Mouse (Mus musculus) midbrain, embryonic 14.5 days (tissue): ENCODE results near the gene Ly6g6f. TPM values are rescaled to one million over a fixed set of nuclear protein-coding genes. Genes with fewer than 3 reads are reported as not detected.
A peak's percentile ranks its signal among the peaks of the same experiment; 100 is the strongest.

ENCODE experiments used
- ATAC-seq: fragments of 200-750 bp; cut with Nextera tagmentation; 2 replicates; pipeline ENCODE4 v1.8.0; 2017; ENCODE audit warnings: moderate number of reproducible peaks, moderate library complexity; ENCODE audit not compliant: low FRiP score, low TSS enrichment
- DNase-seq: peaks from one replicate; pipeline ENCODE4 v3.0.0-alpha.2; 2015
- H3K27ac ChIP-seq: fragments of 300-500 bp; sonication (generic); replicated peaks from 2 replicates; pipeline ENCODE4 v1.5.1; 2014; ENCODE audit warnings: mild to moderate bottlenecking, low read depth, low read length, moderate library complexity
- H3K27me3 ChIP-seq: fragments of 300-500 bp; sonication (generic); 2 replicates; pipeline ENCODE4 v1.6.1; 2014; ENCODE audit warnings: low read length, control low read depth, mixed read lengths; ENCODE audit not compliant: control insufficient read depth, insufficient read depth
- H3K36me3 ChIP-seq: fragments of 300-500 bp; sonication (generic); 2 replicates; pipeline ENCODE4 v1.6.1; 2014; ENCODE audit warnings: low read length, control low read depth; ENCODE audit not compliant: control insufficient read depth, insufficient read depth
- H3K4me1 ChIP-seq: fragments of 300-500 bp; sonication (generic); 2 replicates; pipeline ENCODE4 v1.6.1; 2014; ENCODE audit warnings: mild to moderate bottlenecking, antibody characterized with exemption, low read length, control low read depth; ENCODE audit not compliant: control insufficient read depth, insufficient read depth
- H3K4me2 ChIP-seq: fragments of 300-500 bp; sonication (generic); 2 replicates; pipeline ENCODE4 v1.6.1; 2014; ENCODE audit warnings: mild to moderate bottlenecking, low read length, moderate library complexity
- H3K4me3 ChIP-seq: fragments of 300-500 bp; sonication (generic); replicated peaks from 2 replicates; pipeline ENCODE4 v1.5.1; 2014; ENCODE audit warnings: low read depth, low read length
- H3K9ac ChIP-seq: fragments of 300-500 bp; sonication (generic); replicated peaks from 2 replicates; pipeline ENCODE4 v1.6.1; 2014; ENCODE audit warnings: mild to moderate bottlenecking, low read length, moderate library complexity
- H3K9me3 ChIP-seq: fragments of 300-500 bp; sonication (generic); 2 replicates; pipeline ENCODE4 v1.6.1; 2016; ENCODE audit warnings: low read length, control low read depth, mixed read lengths; ENCODE audit not compliant: control insufficient read depth
- WGBS: fragments of 180-500 bp; shearing (Covaris S2); extraction: QIAGEN DNeasy Blood & Tissue Kit; methylation state at CpG from one replicate; pipeline ENCODE4 v1.1.7; 2014; 5-methylcytosine and 5-hydroxymethylcytosine counted together
- polyA plus RNA-seq: library from polyadenylated mRNA; unstranded; fragments of >200 nt; fragmentation: Nextera tagmentation; extraction: Ambion mirVana; gene quantifications from 2 replicates; pipeline ENCODE4 v1.2.1, GENCODE M21; 2014

Gene Ly6g6f
- polyA plus RNA-seq, 1 experiment from 2014 or later = not detected

DNA sequence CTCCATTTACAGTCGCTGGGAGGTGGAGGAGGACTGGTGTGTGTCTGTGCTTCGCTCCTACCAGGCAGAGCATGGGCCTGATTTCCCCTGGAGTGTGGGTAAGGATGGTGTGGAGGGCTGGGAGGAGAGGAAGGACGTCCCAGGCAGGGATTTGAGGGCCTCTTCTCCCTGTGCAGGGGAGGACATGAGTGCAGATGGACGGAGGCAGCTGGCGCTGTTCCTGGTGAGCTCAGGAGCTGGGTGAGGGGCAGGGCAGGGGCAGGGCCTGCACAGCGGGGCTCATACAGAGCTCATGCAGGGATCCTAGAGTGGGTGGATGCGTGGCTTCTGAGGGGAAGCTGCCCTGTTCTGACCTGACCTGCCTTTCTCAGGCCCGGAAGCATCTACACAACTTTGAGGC lies 16.9 kb upstream of the Ly6g6f start:
- H3K9ac ChIP-seq = no peak overlapping the region
- H3K4me1 ChIP-seq = 0 out of 2 replicates have a peak, but pooled peaks cover 3% of the 10 kb centered on the region
- ATAC-seq (no peak), DNase-seq (no peak)
- no peak overlapping the region for H3K27ac ChIP-seq
- no peak overlapping the region for H3K4me3 ChIP-seq
- no peak overlapping the region for H3K4me2 ChIP-seq
- H3K9me3 ChIP-seq = no peaks in the 10 kb centered on the region
- 79% methylated on average over 8 of the region's 8 CpGs for WGBS
- no peaks in the 10 kb centered on the region for H3K27me3 ChIP-seq
- peaks cover 74% of the 10 kb centered on the region for H3K36me3 ChIP-seq

GRCm38 (mm10) chr17:35101161-35101560 lies 15.8 kb upstream of the Ly6g6f start:
- Histone ChIP-seq H3K4me3 (no peak overlapping the region), H3K27ac (no peak overlapping the region), H3K36me3 (peaks cover 85% of the 10 kb centered on the region), H3K4me2 (no peak overlapping the region), H3K9ac (no peak overlapping the region), H3K9me3 (no peaks in the 10 kb centered on the region), H3K4me1 (0 out of 2 replicates have a peak, but pooled peaks cover 3% of the 10 kb centered on the region), H3K27me3 (no peaks in the 10 kb centered on the region)
- no peak for DNase-seq
- no peak for ATAC-seq
- WGBS = 89% methylated on average over 11 of the region's 11 CpGs

DNA sequence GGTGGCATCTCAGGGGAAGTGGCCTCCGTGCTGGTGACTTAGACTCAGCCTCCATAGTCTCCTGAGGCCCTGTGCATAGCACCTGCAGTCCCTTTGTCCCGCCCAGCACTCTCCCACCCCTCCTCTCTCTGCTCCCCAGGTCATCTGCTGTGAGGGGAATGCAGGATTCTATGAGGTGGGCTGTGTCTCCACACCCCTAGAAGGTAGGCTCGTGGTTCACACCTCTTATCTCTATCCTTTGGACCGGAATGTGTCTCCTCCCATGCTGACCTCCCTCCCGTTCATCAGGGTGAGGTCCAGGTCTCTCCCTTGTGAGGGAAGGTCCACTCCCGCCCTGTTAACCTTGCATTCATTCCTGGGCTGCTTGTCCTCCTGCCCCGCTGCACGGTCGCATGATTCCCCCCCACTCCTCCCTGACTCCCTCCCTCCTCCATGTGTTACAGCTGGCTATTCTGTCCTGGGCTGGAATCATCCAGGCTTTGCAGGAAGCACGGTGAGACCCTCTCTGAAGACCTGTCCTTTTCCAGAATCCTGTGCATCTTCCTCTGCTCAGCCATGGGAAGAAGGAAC lies 14.9 kb upstream of the Ly6g6f start:
- no peak overlapping the region for H3K9ac ChIP-seq
- H3K4me3 ChIP-seq = no peak overlapping the region
- no peak for DNase-seq
- no peaks in the 10 kb centered on the region for H3K9me3 ChIP-seq
- 67% methylated on average over 10 of the region's 10 CpGs for WGBS
- H3K4me1 ChIP-seq = no peaks in the 10 kb centered on the region
- H3K4me2 ChIP-seq = no peak overlapping the region
- no peak overlapping the region for H3K27ac ChIP-seq
- ATAC-seq = no peak
- H3K36me3 ChIP-seq = peaks cover 93% of the 10 kb centered on the region
- no peaks in the 10 kb centered on the region for H3K27me3 ChIP-seq

DNA sequence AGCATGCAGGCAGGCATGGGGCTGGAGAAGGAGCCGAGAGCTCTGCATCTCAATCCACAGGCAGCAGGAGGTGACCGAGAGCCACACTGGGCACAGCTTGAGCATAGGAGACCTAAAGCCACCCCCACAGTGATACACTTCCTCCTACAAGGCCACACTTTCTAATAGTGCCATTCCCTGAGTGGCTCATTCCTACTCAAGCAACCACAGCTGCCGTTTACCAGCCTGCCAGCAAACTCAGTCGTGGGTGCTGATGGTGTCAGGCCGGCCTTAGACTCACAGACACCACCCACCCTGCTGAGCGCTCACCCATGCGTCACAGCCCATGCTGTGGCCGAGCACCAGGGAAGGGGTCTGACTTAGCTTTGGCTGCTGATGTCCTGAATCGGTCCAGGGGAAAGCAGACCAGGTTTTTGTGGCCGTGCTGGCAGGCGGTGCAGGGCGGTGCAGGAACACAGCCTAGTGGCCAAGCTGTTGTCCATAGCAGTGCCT lies 11.8 kb upstream of the Ly6g6f start:
- Histone ChIP-seq H3K27me3 (no peaks in the 10 kb centered on the region), H3K4me2 (no peak overlapping the region), H3K4me3 (no peak overlapping the region), H3K9ac (no peak overlapping the region), H3K9me3 (no peaks in the 10 kb centered on the region), H3K36me3 (peaks cover 95% of the 10 kb centered on the region), H3K27ac (no peak overlapping the region), H3K4me1 (no peaks in the 10 kb centered on the region)
- whole genome bisulfite sequencing = 66% methylated on average over 12 of the region's 12 CpGs
- DNase-seq (no peak), ATAC-seq (no peak)

DNA sequence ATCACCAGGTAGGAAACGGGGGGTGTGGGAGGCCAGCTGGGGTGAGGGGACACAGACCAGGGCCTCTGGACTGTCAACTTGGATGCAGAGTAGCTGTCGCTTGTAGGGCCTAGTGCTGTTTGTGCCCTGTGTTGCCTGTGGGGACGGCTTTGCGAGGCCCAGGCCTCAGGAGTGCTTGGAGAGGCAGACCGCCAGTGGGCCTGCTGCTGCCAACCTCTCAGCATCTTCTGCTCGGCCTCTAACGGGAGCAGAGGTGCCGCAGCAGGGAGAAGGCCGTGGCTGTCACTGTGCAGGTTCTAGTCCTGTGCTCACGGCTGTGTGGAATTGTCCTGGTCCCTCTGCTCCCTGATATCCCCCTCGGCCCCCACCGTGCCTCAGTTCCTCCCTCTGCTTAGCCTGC lies 11.2 kb upstream of the Ly6g6f start:
- H3K4me3 ChIP-seq = no peak overlapping the region
- no peaks in the 10 kb centered on the region for H3K4me1 ChIP-seq
- no peak for DNase-seq
- no peaks in the 10 kb centered on the region for H3K27me3 ChIP-seq
- H3K27ac ChIP-seq = no peak overlapping the region
- H3K9ac ChIP-seq = no peak overlapping the region
- no peak overlapping the region for H3K4me2 ChIP-seq
- no peaks in the 10 kb centered on the region for H3K9me3 ChIP-seq
- 83% methylated on average over 12 of the region's 12 CpGs for WGBS
- ATAC-seq = no peak
- peaks cover 94% of the 10 kb centered on the region for H3K36me3 ChIP-seq

GRCm38 (mm10) chr17:35094475-35095365 lies 9.3 kb upstream of the Ly6g6f start:
- Histone ChIP-seq H3K9ac (no peak overlapping the region), H3K4me2 (no peak overlapping the region), H3K9me3 (no peaks in the 10 kb centered on the region), H3K27ac (no peak overlapping the region), H3K27me3 (no peaks in the 10 kb centered on the region), H3K36me3 (peaks cover 78% of the 10 kb centered on the region), H3K4me1 (peaks cover 11% of the 10 kb centered on the region), H3K4me3 (no peak overlapping the region)
- no peak for ATAC-seq
- WGBS = 93% methylated on average over 15 of the region's 15 CpGs
- no peak for DNase-seq

GRCm38 (mm10) chr17:35092403-35093198 lies 7.2 kb upstream of the Ly6g6f start:
- ATAC-seq = no peak
- 91% methylated on average over 14 of the region's 14 CpGs for WGBS

GRCm38 (mm10) chr17:35090166-35090932 lies 4.9 kb upstream of the Ly6g6f start:
- Histone ChIP-seq H3K27ac (peak overlapping the region; percentile 45; the same call in 1 of the 2 replicates), H3K9ac (peak overlapping the region; percentile 93), H3K9me3 (no peaks in the 10 kb centered on the region), H3K36me3 (peaks cover 38% of the 10 kb centered on the region), H3K4me3 (peak overlapping the region; percentile 61), H3K27me3 (no peaks in the 10 kb centered on the region), H3K4me2 (peak overlapping the region; percentile 76), H3K4me1 (peaks cover 12% of the 10 kb centered on the region)
- DNase-seq = peak; percentile 21
- 67% methylated on average over 8 of the region's 8 CpGs for WGBS
- ATAC-seq = no peak

More at GRCm38 (mm10) chr17:35092403-35093198, 7.2 kb upstream of the Ly6g6f start:
- no peak for DNase-seq
- H3K4me2 ChIP-seq = no peak overlapping the region
- no peak overlapping the region for H3K9ac ChIP-seq
- no peaks in the 10 kb centered on the region for H3K27me3 ChIP-seq
- no peak overlapping the region for H3K27ac ChIP-seq
- peaks cover 12% of the 10 kb centered on the region for H3K4me1 ChIP-seq
- peaks cover 60% of the 10 kb centered on the region for H3K36me3 ChIP-seq
- H3K4me3 ChIP-seq = no peak overlapping the region
- H3K9me3 ChIP-seq = no peaks in the 10 kb centered on the region
